Comparison of ENCODE assay signal across 26 mouse cellular contexts in genomic region chr5:130706202-130706855, GRCm38 (mm10).
DNase-seq lines count a peak whose midpoint lies in the region; ATAC-seq and TF ChIP-seq lines count a peak whose summit lies in the region.
"Had no signal": no experiment of that assay in that cellular context is flagged by ENCODE, and none has a peak within 500 bp of the region (broad histone marks: within the 10 kb centered on the region; RNA-seq: fewer than 3 reads in every experiment).

No protein-coding gene starts in this region.

- no peak for TF ChIP-seq CTCF in cerebellum, adult 2 months (IDR thresholded peaks at IDR 0.05; ENCODE audit: borderline replicate concordance, insufficient read depth, low read depth, low read length)

- peak overlapping the region; percentile 96 for H3K27ac ChIP-seq in cerebellum, adult 2 months (ENCODE audit: insufficient read depth, low read length)
- H3K27ac ChIP-seq in liver, embryonic 15.5 days (replicated peaks): no peak overlapping the region
- H3K27ac ChIP-seq: forebrain, embryonic 12.5 days; heart, embryonic 10.5 days; hindbrain, embryonic 12.5 days; kidney, postnatal 0 days; midbrain, embryonic 13.5 days; neural tube, embryonic 13.5 days; stomach, postnatal 0 days had no signal

- peak; percentile 44; the same call in 1 of the 2 replicates for ATAC-seq in liver, embryonic 15.5 days (ENCODE audit: insufficient read depth)
- ATAC-seq: forebrain, postnatal 0 days; intestine, embryonic 16.5 days; midbrain, embryonic 13.5 days; Patski had no signal

- DNase-seq in adrenal gland, postnatal 14 days: peak; percentile 20
- DNase-seq in adrenal gland, adult 8-10 months: no peak
- DNase-seq in cerebellum, adult 2 months: peak; percentile 56 to 73
- no peak for DNase-seq in cerebellum, postnatal 4 days (ENCODE audit: low spot score in 2 of 2)
- peak; percentile 43 to 50 for DNase-seq in cerebellum, postnatal 25 days
- DNase-seq in urinary bladder, postnatal 10 days (ENCODE audit: low spot score): no peak
- no peak for DNase-seq in layer of hippocampus, postnatal 14 days (ENCODE audit: low spot score in 2 of 2)
- DNase-seq: forebrain, postnatal 0 days; heart, postnatal 36 days; kidney, adult 8-10 months; kidney, postnatal 4 days; lung, postnatal 4 days; right cerebral cortex, postnatal 4 days; thymus, adult 18-20 months; thymus, postnatal 25 days had no signal

- peaks cover 49% of the 10 kb centered on the region for H3K4me1 ChIP-seq in cerebellum, adult 2 months (ENCODE audit: control insufficient read depth, insufficient read depth, low read length)
- peaks cover 5% of the 10 kb centered on the region for H3K4me1 ChIP-seq in liver, embryonic 15.5 days (replicated peaks)
- H3K4me1 ChIP-seq: forebrain, embryonic 12.5 days; heart, embryonic 10.5 days; megakaryocyte, embryonic 14.5 days; midbrain, embryonic 13.5 days had no signal

- H3K9me3 ChIP-seq in liver, embryonic 15.5 days (replicated peaks): no peaks in the 10 kb centered on the region
- H3K9me3 ChIP-seq: forebrain, embryonic 12.5 days; heart, embryonic 10.5 days; hindbrain, embryonic 12.5 days; midbrain, embryonic 13.5 days; neural tube, embryonic 13.5 days had no signal

- no peak overlapping the region for H3K9ac ChIP-seq in liver, embryonic 15.5 days
- H3K9ac ChIP-seq: forebrain, embryonic 12.5 days; forebrain, postnatal 0 days; hindbrain, embryonic 12.5 days; midbrain, embryonic 13.5 days; neural tube, embryonic 13.5 days had no signal

- no peak overlapping the region for H3K4me2 ChIP-seq in liver, embryonic 15.5 days
- H3K4me2 ChIP-seq: forebrain, embryonic 12.5 days; hindbrain, embryonic 12.5 days; midbrain, embryonic 13.5 days; neural tube, embryonic 13.5 days had no signal

- H3K4me3 ChIP-seq in cerebellum, adult 2 months (replicated peaks; ENCODE audit: insufficient read depth, low read depth, low read length): no peak overlapping the region
- no peak overlapping the region for H3K4me3 ChIP-seq in liver, embryonic 15.5 days (replicated peaks)
- H3K4me3 ChIP-seq: forebrain, embryonic 12.5 days; heart, embryonic 10.5 days; hindbrain, embryonic 12.5 days; midbrain, embryonic 13.5 days; neural tube, embryonic 13.5 days had no signal

- WGBS in cerebellum, adult 2 months: 19% methylated on average over 6 of the region's 6 CpGs
- WGBS in liver, embryonic 15.5 days (ENCODE audit: insufficient replicate concordance): 41% methylated on average over 6 of the region's 6 CpGs

- TF ChIP-seq POLR2A in cerebellum, adult 2 months (IDR thresholded peaks at IDR 0.05; ENCODE audit: borderline replicate concordance, insufficient read depth, low read length): no peak

- H3K27me3 ChIP-seq in cerebellum, adult 2 months (ENCODE audit: control insufficient read depth, insufficient read depth, low read length): no peaks in the 10 kb centered on the region
- no peaks in the 10 kb centered on the region for H3K27me3 ChIP-seq in liver, embryonic 15.5 days
- H3K27me3 ChIP-seq: forebrain, embryonic 12.5 days; hindbrain, embryonic 12.5 days; megakaryocyte, embryonic 14.5 days; midbrain, embryonic 13.5 days; neural tube, embryonic 13.5 days; Patski had no signal

- H3K36me3 ChIP-seq in liver, embryonic 15.5 days (replicated peaks): no peaks in the 10 kb centered on the region
- H3K36me3 ChIP-seq: forebrain, embryonic 12.5 days; heart, embryonic 10.5 days; hindbrain, embryonic 12.5 days; midbrain, embryonic 13.5 days; neural tube, embryonic 13.5 days had no signal

Comparison
In these comparisons a context has a peak if more than half of its experiments do, and no peak if none do; other contexts are left out.
1. DNase-seq: peak in adrenal gland, postnatal 14 days (single experiment), cerebellum, adult 2 months (2 of 2) and cerebellum, postnatal 25 days (2 of 2); none in adrenal gland, adult 8-10 months (single experiment), cerebellum, postnatal 4 days (0 of 2), urinary bladder, postnatal 10 days (single experiment) and layer of hippocampus, postnatal 14 days (0 of 2).